ENCODE assay signal across 8 mouse cellular contexts in the genomic region with DNA sequence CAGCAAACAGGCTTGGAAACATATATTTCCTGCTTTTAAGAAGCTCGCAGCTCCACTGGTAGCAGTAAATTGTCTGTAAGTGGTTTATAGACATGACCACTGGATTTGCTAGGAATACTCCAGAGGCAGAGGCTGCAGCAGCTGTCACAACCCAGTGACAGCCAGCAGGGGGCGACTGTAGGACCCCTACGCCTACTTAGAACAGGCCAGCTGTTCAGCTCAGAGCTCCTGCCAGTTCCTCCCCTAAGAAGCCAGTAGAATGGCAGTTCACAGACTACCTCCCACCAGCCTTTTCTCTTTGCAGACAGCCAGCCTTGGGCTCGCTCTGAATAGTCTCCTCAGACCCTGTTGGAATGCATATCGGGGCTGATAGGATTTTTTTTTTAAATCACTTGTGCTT. TPM values are rescaled to one million over a fixed set of nuclear protein-coding genes. Genes with fewer than 3 reads are reported as not detected.
DNase-seq lines count a peak whose midpoint lies in the region; ATAC-seq and TF ChIP-seq lines count a peak whose summit lies in the region.

No protein-coding gene starts in this region.

- 23% methylated on average over 5 of the region's 5 CpGs for WGBS in heart, embryonic 12.5 days
- 17% methylated on average over 5 of the region's 5 CpGs for WGBS in lung, embryonic 16.5 days

- TF ChIP-seq POLR2A in cortical plate, adult 2 months (IDR thresholded peaks at IDR 0.05; ENCODE audit: extremely low read depth, insufficient read depth, low read length), result no peak

- H3K27ac ChIP-seq in cortical plate, adult 2 months (ENCODE audit: insufficient read depth, low read length), result no peak overlapping the region
- H3K27ac ChIP-seq in heart, embryonic 12.5 days (ENCODE audit: poor library complexity, severe bottlenecking), result no peak overlapping the region
- no peak overlapping the region for H3K27ac ChIP-seq in lung, embryonic 16.5 days (ENCODE audit: low read length)

- H3K9me3 ChIP-seq in heart, embryonic 12.5 days (replicated peaks), result no peaks in the 10 kb centered on the region
- H3K9me3 ChIP-seq in lung, embryonic 16.5 days (ENCODE audit: control insufficient read depth, low read length), result no peaks in the 10 kb centered on the region

- TF ChIP-seq CTCF in cortical plate, adult 2 months (IDR thresholded peaks at IDR 0.05; ENCODE audit: extremely low read depth, insufficient read depth, low read length), result peak; percentile 52

- H3K4me1 ChIP-seq in cortical plate, adult 2 months (ENCODE audit: control insufficient read depth, insufficient read depth, low read length), result peaks cover 1% of the 10 kb centered on the region; the same call in 1 of the 2 replicates
- H3K4me1 ChIP-seq in heart, embryonic 12.5 days (replicated peaks), result 0 out of 2 replicates have a peak, but pooled peaks cover 5% of the 10 kb centered on the region
- no peaks in the 10 kb centered on the region for H3K4me1 ChIP-seq in lung, embryonic 16.5 days (replicated peaks; ENCODE audit: control insufficient read depth, insufficient read depth, low read length)

- ATAC-seq in heart, embryonic 12.5 days (ENCODE audit: insufficient number of reproducible peaks, low FRiP score), result 0 out of 2 replicates have a peak, but pooled peaks have one; percentile 42
- peak; percentile 73 for ATAC-seq in lung, embryonic 16.5 days (ENCODE audit: low read depth)

- no peak overlapping the region for H3K4me3 ChIP-seq in cortical plate, adult 2 months (ENCODE audit: insufficient read depth, low read length)
- no peak overlapping the region for H3K4me3 ChIP-seq in heart, embryonic 12.5 days
- no peak overlapping the region for H3K4me3 ChIP-seq in lung, embryonic 16.5 days (ENCODE audit: low read length)

- H3K4me2 ChIP-seq in heart, embryonic 12.5 days, result no peak overlapping the region
- no peak overlapping the region for H3K4me2 ChIP-seq in lung, embryonic 16.5 days (ENCODE audit: low read depth, low read length)

- H3K36me3 ChIP-seq in heart, embryonic 12.5 days, result no peaks in the 10 kb centered on the region
- H3K36me3 ChIP-seq in lung, embryonic 16.5 days (ENCODE audit: control insufficient read depth, insufficient read depth, low read length), result no peaks in the 10 kb centered on the region

- no peaks in the 10 kb centered on the region for H3K27me3 ChIP-seq in heart, embryonic 12.5 days (replicated peaks)
- no peaks in the 10 kb centered on the region for H3K27me3 ChIP-seq in lung, embryonic 16.5 days (ENCODE audit: control insufficient read depth, insufficient read depth, low read depth, low read length)

- DNase-seq in 3T3-L1 (ENCODE audit: low read depth, low spot score), result peak; percentile 64
- peak; percentile 16 to 23 for DNase-seq in CD8-positive naive resting alpha-beta T cell, adult 2 months (ENCODE audit: low read depth in 2 of 2, low spot score in 2 of 2)
- peak; percentile 54 to 78 for DNase-seq in layer of hippocampus, adult 18-20 months (ENCODE audit: low spot score in 2 of 2)
- DNase-seq in ovary, postnatal 14 days (ENCODE audit: low spot score), result peak; percentile 51
- no peak for DNase-seq in Muller cell, postnatal 12 days (ENCODE audit: inconsistent ontology term)

- H3K9ac ChIP-seq in heart, embryonic 12.5 days, result no peak overlapping the region
- H3K9ac ChIP-seq in lung, embryonic 16.5 days (ENCODE audit: low read length), result no peak overlapping the region

RNA-seq across cellular contexts. Expression of a gene that starts 10.7 kb away (rescaled TPM):
- polyA plus RNA-seq in cortical plate, adult 2 months (2012; rRNA removed), result 1.5 and 5.0 TPM in 2 replicates
- 12.3 and 13.3 TPM in 2 replicates for polyA plus RNA-seq in heart, embryonic 12.5 days (2016; fragmentation: Nextera tagmentation; extraction: Ambion mirVana)
- total RNA-seq in layer of hippocampus, adult 18-20 months (2021), result 1 to 10 TPM in 1 of 2 experiments, under 1 TPM in 1; 0.86 to 2.8 TPM
- polyA plus RNA-seq in lung, embryonic 16.5 days (2015; fragmentation: Nextera tagmentation; extraction: Ambion mirVana), result 15.0 and 19.1 TPM in 2 replicates

RNA-seq across cellular contexts. Expression of a gene that starts 58.4 kb away (rescaled TPM):
- 1,659 and 1,881 TPM in 2 replicates for polyA plus RNA-seq in cortical plate, adult 2 months (2012; rRNA removed)
- 0.55 and 1.1 TPM in 2 replicates for polyA plus RNA-seq in heart, embryonic 12.5 days (2016; fragmentation: Nextera tagmentation; extraction: Ambion mirVana)
- total RNA-seq in layer of hippocampus, adult 18-20 months (2021), result 100 to 1,000 TPM; 436 to 499 TPM
- polyA plus RNA-seq in lung, embryonic 16.5 days (2015; fragmentation: Nextera tagmentation; extraction: Ambion mirVana), result 1.9 and 5.3 TPM in 2 replicates

RNA-seq across cellular contexts. Expression of a gene that starts 59.1 kb away (rescaled TPM):
- not detected in 2 replicates for polyA plus RNA-seq in cortical plate, adult 2 months (2012; rRNA removed)
- polyA plus RNA-seq in heart, embryonic 12.5 days (2016; fragmentation: Nextera tagmentation; extraction: Ambion mirVana), result not detected in 2 replicates
- total RNA-seq in layer of hippocampus, adult 18-20 months (2021), result not detected
- not detected in 2 replicates for polyA plus RNA-seq in lung, embryonic 16.5 days (2015; fragmentation: Nextera tagmentation; extraction: Ambion mirVana)

Comparison
In these comparisons a context has a peak if more than half of its experiments do, and no peak if none do; other contexts are left out.
1. RNA of a gene that starts 58.4 kb away (polyA plus RNA-seq): 1,659 to 1,881 TPM in cortical plate, adult 2 months; 1.9 to 5.3 TPM in lung, embryonic 16.5 days and 0.55 to 1.1 TPM in heart, embryonic 12.5 days; every median in the first group is over 100 times any median in the second.